ENCODE assay signal across 17 mouse cellular contexts in the genomic region with DNA sequence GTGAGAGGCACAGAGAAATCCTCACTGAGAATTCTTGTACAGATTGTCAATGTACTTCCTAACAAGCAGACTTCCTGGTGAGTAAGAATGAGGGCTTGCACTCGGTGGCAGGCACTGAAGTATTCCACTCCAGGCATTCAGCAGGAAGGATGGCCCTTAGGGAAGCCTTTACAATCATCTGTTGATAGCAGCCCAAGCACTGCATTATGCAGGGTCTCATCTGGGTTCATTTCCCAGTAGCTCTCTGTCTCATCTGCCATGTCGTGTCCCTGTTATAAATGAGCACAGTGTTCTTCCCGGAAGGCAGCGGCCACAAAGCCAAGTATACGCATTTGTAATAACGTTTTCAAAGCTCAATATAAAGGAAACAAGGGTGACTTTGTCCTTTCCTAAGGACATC. TPM values are rescaled to one million over a fixed set of nuclear protein-coding genes. Genes with fewer than 3 reads are reported as not detected.
A peak's percentile ranks its signal among the peaks of the same experiment; 100 is the strongest.
DNase-seq lines count a peak whose midpoint lies in the region; ATAC-seq and TF ChIP-seq lines count a peak whose summit lies in the region.
"Had no signal": no experiment of that assay in that cellular context is flagged by ENCODE, and none has a peak within 500 bp of the region (broad histone marks: within the 10 kb centered on the region; RNA-seq: fewer than 3 reads in every experiment).

No protein-coding gene starts in this region.

- WGBS in midbrain, postnatal 0 days, result 47% methylated on average over 6 of the region's 6 CpGs
- 49% methylated on average over 6 of the region's 6 CpGs for WGBS in midbrain, embryonic 13.5 days
- 23% methylated on average over 6 of the region's 6 CpGs for WGBS in hindbrain, embryonic 13.5 days

- no peaks in the 10 kb centered on the region for H3K4me1 ChIP-seq in midbrain, postnatal 0 days (ENCODE audit: insufficient read depth, low read length)
- peaks cover 7% of the 10 kb centered on the region for H3K4me1 ChIP-seq in midbrain, embryonic 13.5 days (replicated peaks)
- peaks cover 13% of the 10 kb centered on the region for H3K4me1 ChIP-seq in hindbrain, embryonic 13.5 days (replicated peaks)

- no peak overlapping the region for H3K4me2 ChIP-seq in midbrain, postnatal 0 days (ENCODE audit: low read depth, low read length, poor library complexity, severe bottlenecking)
- H3K4me2 ChIP-seq in midbrain, embryonic 13.5 days (replicated peaks), result no peak overlapping the region
- H3K4me2 ChIP-seq in hindbrain, embryonic 13.5 days, result no peak overlapping the region
- H3K4me2 ChIP-seq: heart, embryonic 13.5 days; liver, embryonic 11.5 days had no signal

- H3K27me3 ChIP-seq in midbrain, postnatal 0 days (ENCODE audit: insufficient read depth, low read length), result no peaks in the 10 kb centered on the region
- no peaks in the 10 kb centered on the region for H3K27me3 ChIP-seq in midbrain, embryonic 13.5 days
- no peaks in the 10 kb centered on the region for H3K27me3 ChIP-seq in hindbrain, embryonic 13.5 days
- H3K27me3 ChIP-seq: heart, embryonic 13.5 days had no signal

- H3K9me3 ChIP-seq in midbrain, postnatal 0 days (ENCODE audit: low read length), result no peaks in the 10 kb centered on the region
- H3K9me3 ChIP-seq in midbrain, embryonic 13.5 days, result no peaks in the 10 kb centered on the region
- H3K9me3 ChIP-seq in hindbrain, embryonic 13.5 days, result no peaks in the 10 kb centered on the region
- H3K9me3 ChIP-seq: heart, embryonic 13.5 days had no signal

- TF ChIP-seq CTCF in midbrain, postnatal 0 days (IDR thresholded peaks at IDR 0.05), result no peak

- ATAC-seq in midbrain, postnatal 0 days (ENCODE audit: low FRiP score), result peak; percentile 56; the same call in 1 of the 2 replicates
- ATAC-seq in midbrain, embryonic 13.5 days, result no peak
- ATAC-seq in hindbrain, embryonic 13.5 days (ENCODE audit: low FRiP score), result peak; percentile 49; the same call in 1 of the 2 replicates
- ATAC-seq: inflammation-experienced regulatory T-cells, adult 6 months had no signal

- 0 out of 2 replicates have a peak overlapping the region, but pooled peaks have one; percentile 26 for H3K27ac ChIP-seq in midbrain, postnatal 0 days (ENCODE audit: low read depth, low read length)
- no peak overlapping the region for H3K27ac ChIP-seq in midbrain, embryonic 13.5 days
- H3K27ac ChIP-seq in hindbrain, embryonic 13.5 days, result no peak overlapping the region
- H3K27ac ChIP-seq: heart, embryonic 13.5 days had no signal

- no peak overlapping the region for H3K4me3 ChIP-seq in midbrain, postnatal 0 days (ENCODE audit: low read depth, low read length)
- H3K4me3 ChIP-seq in midbrain, embryonic 13.5 days (replicated peaks), result no peak overlapping the region
- H3K4me3 ChIP-seq in hindbrain, embryonic 13.5 days, result no peak overlapping the region
- H3K4me3 ChIP-seq: heart, embryonic 13.5 days; myocyte had no signal

- DNase-seq in layer of hippocampus, adult 11-12 months (ENCODE audit: low spot score), result peak; percentile 20
- no peak for DNase-seq in layer of hippocampus, postnatal 25 days (ENCODE audit: extremely low spot score in 1 of 2, low spot score in 1 of 2)
- peak; percentile 50 for DNase-seq in midbrain, postnatal 0 days (ENCODE audit: low spot score)
- peak; percentile 16 for DNase-seq in telencephalon, adult 2 months (ENCODE audit: low read depth, low spot score)
- DNase-seq in kidney, adult 18-20 months, result no peak
- DNase-seq: adrenal gland, adult 2 months; cerebellum, adult 11 months; kidney, adult 9 months; kidney, postnatal 25 days; lung, adult 18-20 months; right cerebral cortex, postnatal 4 days had no signal

- no peak overlapping the region for H3K9ac ChIP-seq in midbrain, postnatal 0 days (replicated peaks; ENCODE audit: low read length, poor library complexity, severe bottlenecking)
- no peak overlapping the region for H3K9ac ChIP-seq in midbrain, embryonic 13.5 days (replicated peaks)
- H3K9ac ChIP-seq in hindbrain, embryonic 13.5 days, result no peak overlapping the region
- H3K9ac ChIP-seq: heart, embryonic 13.5 days had no signal

- no peaks in the 10 kb centered on the region for H3K36me3 ChIP-seq in midbrain, postnatal 0 days (ENCODE audit: insufficient read depth, low read length)
- H3K36me3 ChIP-seq in midbrain, embryonic 13.5 days, result no peaks in the 10 kb centered on the region
- H3K36me3 ChIP-seq in hindbrain, embryonic 13.5 days, result no peaks in the 10 kb centered on the region
- H3K36me3 ChIP-seq: heart, embryonic 13.5 days had no signal

RNA-seq across cellular contexts. Expression of a gene that starts 48.9 kb away (rescaled TPM):
- total RNA-seq in layer of hippocampus, postnatal 25 days (2021), result 10 to 100 TPM; 22.7 to 24.4 TPM
- total RNA-seq in midbrain, postnatal 0 days (2014; rRNA removed), result 23.6 and 33.2 TPM in 2 replicates
- polyA plus RNA-seq in midbrain, postnatal 0 days (2015; fragmentation: Nextera tagmentation; extraction: Ambion mirVana), result 16.0 and 17.5 TPM in 2 replicates
- 19.5 and 21.7 TPM in 2 replicates for polyA plus RNA-seq in midbrain, embryonic 13.5 days (2015; fragmentation: Nextera tagmentation; extraction: Ambion mirVana)
- 19.6 and 20.0 TPM in 2 replicates for polyA plus RNA-seq in hindbrain, embryonic 13.5 days (2015; fragmentation: Nextera tagmentation; extraction: Ambion mirVana)

RNA-seq across cellular contexts. Expression of a gene that starts 52.6 kb away (rescaled TPM):
- total RNA-seq in layer of hippocampus, postnatal 25 days (2021), result 10 to 100 TPM; 59.0 to 63.5 TPM
- total RNA-seq in midbrain, postnatal 0 days (2014; rRNA removed), result 57.1 and 57.6 TPM in 2 replicates
- polyA plus RNA-seq in midbrain, postnatal 0 days (2015; fragmentation: Nextera tagmentation; extraction: Ambion mirVana), result 53.1 and 63.1 TPM in 2 replicates
- 85.1 and 88.1 TPM in 2 replicates for polyA plus RNA-seq in midbrain, embryonic 13.5 days (2015; fragmentation: Nextera tagmentation; extraction: Ambion mirVana)
- 81.5 and 85.5 TPM in 2 replicates for polyA plus RNA-seq in hindbrain, embryonic 13.5 days (2015; fragmentation: Nextera tagmentation; extraction: Ambion mirVana)

Comparison
In these comparisons a context has a peak if more than half of its experiments do, and no peak if none do; other contexts are left out.
1. DNase-seq: peak in layer of hippocampus, adult 11-12 months (single experiment), midbrain, postnatal 0 days (single experiment) and telencephalon, adult 2 months (single experiment); none in layer of hippocampus, postnatal 25 days (0 of 2) and kidney, adult 18-20 months (single experiment).